30 mouse cellular contexts compared by ENCODE assay signal in genomic region chr14:62361263-62361980, GRCm38 (mm10).
DNase-seq lines count a peak whose midpoint lies in the region; ATAC-seq and TF ChIP-seq lines count a peak whose summit lies in the region.
"Had no signal": no experiment of that assay in that cellular context is flagged by ENCODE, and none has a peak within 500 bp of the region (broad histone marks: within the 10 kb centered on the region; RNA-seq: fewer than 3 reads in every experiment).

No protein-coding gene starts in this region.

- H3K4me3 ChIP-seq in intestine, embryonic 14.5 days (ENCODE audit: low read depth, low read length) = no peak overlapping the region
- H3K4me3 ChIP-seq in intestine, embryonic 16.5 days (ENCODE audit: low read length) = no peak overlapping the region
- no peak overlapping the region for H3K4me3 ChIP-seq in stomach, embryonic 14.5 days (ENCODE audit: low read depth, low read length)
- H3K4me3 ChIP-seq in stomach, postnatal 0 days (ENCODE audit: low read depth, low read length) = no peak overlapping the region
- no peak overlapping the region for H3K4me3 ChIP-seq in liver, embryonic 15.5 days (replicated peaks)
- H3K4me3 ChIP-seq: gastrocnemius, adult 2 months; heart, adult 2 months; heart, embryonic 13.5 days; kidney, embryonic 15.5 days; megakaryocyte, embryonic 14.5 days; midbrain, embryonic 12.5 days; myocyte; neural tube, embryonic 12.5 days had no signal

- H3K27me3 ChIP-seq in intestine, embryonic 14.5 days (replicated peaks; ENCODE audit: control insufficient read depth, insufficient read depth, low read length) = no peaks in the 10 kb centered on the region
- no peaks in the 10 kb centered on the region for H3K27me3 ChIP-seq in intestine, embryonic 16.5 days (replicated peaks; ENCODE audit: control insufficient read depth, insufficient read depth, low read length)
- H3K27me3 ChIP-seq in stomach, embryonic 14.5 days (ENCODE audit: control insufficient read depth, insufficient read depth, low read length) = no peaks in the 10 kb centered on the region
- no peaks in the 10 kb centered on the region for H3K27me3 ChIP-seq in stomach, postnatal 0 days (ENCODE audit: control insufficient read depth, insufficient read depth, low read length)
- no peaks in the 10 kb centered on the region for H3K27me3 ChIP-seq in liver, embryonic 15.5 days
- H3K27me3 ChIP-seq: heart, embryonic 13.5 days; kidney, embryonic 15.5 days; megakaryocyte, embryonic 14.5 days; midbrain, embryonic 12.5 days; neural tube, embryonic 12.5 days had no signal

- ATAC-seq in intestine, embryonic 14.5 days (replicated peaks; ENCODE audit: low FRiP score, low TSS enrichment, low read depth) = no peak
- no peak for ATAC-seq in intestine, embryonic 16.5 days
- ATAC-seq in stomach, embryonic 14.5 days (ENCODE audit: insufficient number of reproducible peaks, insufficient read depth, low FRiP score, low read depth) = 0 out of 2 replicates have a peak, but pooled peaks have one; percentile 33
- ATAC-seq in stomach, postnatal 0 days (ENCODE audit: low FRiP score, low TSS enrichment) = no peak
- peak; percentile 56; the same call in 1 of the 2 replicates for ATAC-seq in liver, embryonic 15.5 days (ENCODE audit: insufficient read depth)
- ATAC-seq: forebrain, embryonic 14.5 days; lung, postnatal 0 days had no signal

- H3K4me2 ChIP-seq in intestine, embryonic 14.5 days (ENCODE audit: low read length) = no peak overlapping the region
- H3K4me2 ChIP-seq in intestine, embryonic 16.5 days (ENCODE audit: low read depth, low read length) = no peak overlapping the region
- H3K4me2 ChIP-seq in stomach, embryonic 14.5 days (replicated peaks; ENCODE audit: low read depth, low read length) = no peak overlapping the region
- H3K4me2 ChIP-seq in stomach, postnatal 0 days (replicated peaks; ENCODE audit: low read depth) = no peak overlapping the region
- no peak overlapping the region for H3K4me2 ChIP-seq in liver, embryonic 15.5 days
- H3K4me2 ChIP-seq: heart, embryonic 13.5 days; hindbrain, embryonic 14.5 days; kidney, embryonic 15.5 days; midbrain, embryonic 12.5 days; neural tube, embryonic 12.5 days had no signal

- no peaks in the 10 kb centered on the region for H3K9me3 ChIP-seq in intestine, embryonic 14.5 days (ENCODE audit: control insufficient read depth, low read length)
- H3K9me3 ChIP-seq in intestine, embryonic 16.5 days (ENCODE audit: control insufficient read depth, low read length) = no peaks in the 10 kb centered on the region
- H3K9me3 ChIP-seq in stomach, embryonic 14.5 days (ENCODE audit: control insufficient read depth, low read depth, low read length) = no peaks in the 10 kb centered on the region
- no peaks in the 10 kb centered on the region for H3K9me3 ChIP-seq in stomach, postnatal 0 days (ENCODE audit: control insufficient read depth, low read length)
- no peaks in the 10 kb centered on the region for H3K9me3 ChIP-seq in liver, embryonic 15.5 days (replicated peaks)
- H3K9me3 ChIP-seq: heart, embryonic 13.5 days; kidney, embryonic 15.5 days; megakaryocyte, embryonic 14.5 days; midbrain, embryonic 12.5 days; neural tube, embryonic 12.5 days had no signal

- H3K4me1 ChIP-seq in intestine, embryonic 14.5 days (replicated peaks; ENCODE audit: control insufficient read depth, insufficient read depth, low read length) = no peaks in the 10 kb centered on the region
- no peaks in the 10 kb centered on the region for H3K4me1 ChIP-seq in intestine, embryonic 16.5 days (ENCODE audit: control insufficient read depth, insufficient read depth, low read length)
- H3K4me1 ChIP-seq in stomach, embryonic 14.5 days (ENCODE audit: control insufficient read depth, insufficient read depth, low read length) = no peaks in the 10 kb centered on the region
- H3K4me1 ChIP-seq in stomach, postnatal 0 days (replicated peaks; ENCODE audit: control insufficient read depth, insufficient read depth) = no peaks in the 10 kb centered on the region
- no peaks in the 10 kb centered on the region for H3K4me1 ChIP-seq in liver, embryonic 15.5 days (replicated peaks)
- H3K4me1 ChIP-seq: heart, embryonic 13.5 days; kidney, embryonic 15.5 days; megakaryocyte, embryonic 14.5 days; midbrain, embryonic 12.5 days; neural tube, embryonic 12.5 days had no signal

- WGBS in intestine, embryonic 14.5 days = 45% methylated on average over 8 of the region's 8 CpGs
- WGBS in intestine, embryonic 16.5 days = 44% methylated on average over 8 of the region's 8 CpGs
- 48% methylated on average over 8 of the region's 8 CpGs for WGBS in stomach, embryonic 14.5 days
- WGBS in stomach, postnatal 0 days = 39% methylated on average over 8 of the region's 8 CpGs
- 61% methylated on average over 8 of the region's 8 CpGs for WGBS in liver, embryonic 15.5 days (ENCODE audit: insufficient replicate concordance)

- TF ChIP-seq EP300 in stomach, postnatal 0 days (optimal IDR thresholded peaks at IDR 0.05) = no peak

- no peak overlapping the region for H3K27ac ChIP-seq in intestine, embryonic 14.5 days (ENCODE audit: low read depth)
- no peak overlapping the region for H3K27ac ChIP-seq in intestine, embryonic 16.5 days (ENCODE audit: low read length)
- H3K27ac ChIP-seq in stomach, embryonic 14.5 days (ENCODE audit: low read length) = no peak overlapping the region
- no peak overlapping the region for H3K27ac ChIP-seq in stomach, postnatal 0 days (replicated peaks)
- no peak overlapping the region; the same call in 1 of the 2 replicates for H3K27ac ChIP-seq in liver, embryonic 15.5 days (replicated peaks)
- H3K27ac ChIP-seq: gastrocnemius, adult 2 months; heart, adult 2 months; heart, embryonic 13.5 days; hindbrain, embryonic 14.5 days; kidney, embryonic 15.5 days; midbrain, embryonic 12.5 days; neural tube, embryonic 12.5 days had no signal

- TF ChIP-seq CTCF in stomach, postnatal 0 days (IDR thresholded peaks at IDR 0.05; ENCODE audit: low read depth) = no peak

- peaks cover 25% of the 10 kb centered on the region for H3K36me3 ChIP-seq in intestine, embryonic 14.5 days (ENCODE audit: control insufficient read depth, insufficient read depth, low read length)
- peaks cover 3% of the 10 kb centered on the region; the same call in 1 of the 2 replicates for H3K36me3 ChIP-seq in intestine, embryonic 16.5 days (ENCODE audit: control insufficient read depth, insufficient read depth, low read length)
- no peaks in the 10 kb centered on the region; the same call in 1 of the 2 replicates for H3K36me3 ChIP-seq in stomach, embryonic 14.5 days (ENCODE audit: control insufficient read depth, insufficient read depth, low read length)
- H3K36me3 ChIP-seq in stomach, postnatal 0 days (ENCODE audit: control insufficient read depth, insufficient read depth, low read length) = no peaks in the 10 kb centered on the region
- peaks cover 72% of the 10 kb centered on the region for H3K36me3 ChIP-seq in liver, embryonic 15.5 days (replicated peaks)

- peak; percentile 15 for DNase-seq in intestine, embryonic 14.5 days (ENCODE audit: low spot score)
- DNase-seq in stomach, postnatal 0 days (ENCODE audit: low spot score) = no peak
- no peak for DNase-seq in c-Kit-positive CD71-positive TER-119-positive erythroid progenitor cells, embryonic 14.5 days (ENCODE audit: low spot score)
- no peak for DNase-seq in adipocyte (ENCODE audit: low spot score)
- DNase-seq: adrenal gland, adult 2 months; adrenal gland, postnatal 36 days; cerebellum, adult 2 months; cerebellum, postnatal 14 days; gastrocnemius, adult 2 months; gastrocnemius, postnatal 36 days; heart, adult 2 months; heart, postnatal 10 days; kidney, adult 18-20 months; kidney, postnatal 4 days; left cerebral cortex, postnatal 4 days; lung, postnatal 4 days; right cerebral cortex, adult 18-20 months; thymus, postnatal 14 days had no signal

- no peak overlapping the region for H3K9ac ChIP-seq in intestine, embryonic 14.5 days (ENCODE audit: low read length)
- H3K9ac ChIP-seq in intestine, embryonic 16.5 days (ENCODE audit: low read depth, low read length) = no peak overlapping the region
- H3K9ac ChIP-seq in stomach, embryonic 14.5 days (replicated peaks; ENCODE audit: low read depth, low read length) = no peak overlapping the region
- no peak overlapping the region for H3K9ac ChIP-seq in stomach, postnatal 0 days (ENCODE audit: low read length)
- H3K9ac ChIP-seq in liver, embryonic 15.5 days = no peak overlapping the region
- H3K9ac ChIP-seq: heart, embryonic 13.5 days; hindbrain, embryonic 14.5 days; kidney, embryonic 15.5 days; midbrain, embryonic 12.5 days; neural tube, embryonic 12.5 days had no signal

Comparison
In these comparisons a context has a peak if more than half of its experiments do, and no peak if none do; other contexts are left out.
1. ATAC-seq: peak in stomach, embryonic 14.5 days (single experiment) and liver, embryonic 15.5 days (single experiment); none in intestine, embryonic 14.5 days (single experiment), intestine, embryonic 16.5 days (single experiment) and stomach, postnatal 0 days (single experiment).